Mouse (Mus musculus) lung, embryonic 16.5 days (tissue): ENCODE data around the gene Emc7. TPM values are rescaled to one million over a fixed set of nuclear protein-coding genes. Genes with fewer than 3 reads are reported as not detected.
"Not testable (repeated sequence)": the region's sequence is repeated elsewhere in the genome, so short reads cannot be mapped to it uniquely, and the experiment has no call there.

Experiments used
- ATAC-seq: fragments of 200-750 bp; cut with Nextera tagmentation; 2 replicates; pipeline ENCODE4 v1.8.0; 2017; ENCODE audit warnings: low read depth, mild to moderate bottlenecking, moderate library complexity
- H3K27ac ChIP-seq: fragments of 300-500 bp; sonication (generic); 2 replicates; pipeline ENCODE4 v1.5.1; 2014; ENCODE audit warnings: mild to moderate bottlenecking, control low read depth, low read length
- H3K27me3 ChIP-seq: fragments of 300-500 bp; sonication (generic); 2 replicates; pipeline ENCODE4 v1.6.1; 2014; ENCODE audit warnings: low read depth, low read length, mixed read lengths; ENCODE audit not compliant: control insufficient read depth, insufficient read depth
- H3K36me3 ChIP-seq: fragments of 300-500 bp; sonication (generic); 2 replicates; pipeline ENCODE4 v1.6.1; 2014; ENCODE audit warnings: low read length; ENCODE audit not compliant: control insufficient read depth, insufficient read depth
- H3K4me1 ChIP-seq: fragments of 300-500 bp; sonication (generic); replicated peaks from 2 replicates; pipeline ENCODE4 v1.6.1; 2014; ENCODE audit warnings: low read length, mixed read lengths; ENCODE audit not compliant: control insufficient read depth, insufficient read depth
- H3K4me2 ChIP-seq: fragments of 300-500 bp; sonication (generic); 2 replicates; pipeline ENCODE4 v1.6.1; 2014; ENCODE audit warnings: low read depth, low read length, control low read depth
- H3K4me3 ChIP-seq: fragments of 300-500 bp; sonication (generic); 2 replicates; pipeline ENCODE4 v1.5.1; 2014; ENCODE audit warnings: mild to moderate bottlenecking, low read length, control low read depth
- H3K9ac ChIP-seq: fragments of 300-500 bp; sonication (generic); 2 replicates; pipeline ENCODE4 v1.6.1; 2014; ENCODE audit warnings: low read length, control low read depth
- H3K9me3 ChIP-seq: fragments of 300-500 bp; sonication (generic); 2 replicates; pipeline ENCODE4 v1.6.1; 2016; ENCODE audit warnings: low read length; ENCODE audit not compliant: control insufficient read depth
- WGBS: fragments of 180-500 bp; shearing (Covaris S2); extraction: QIAGEN DNeasy Blood & Tissue Kit; methylation state at CpG from one replicate; pipeline ENCODE4 v1.1.7; 2014; 5-methylcytosine and 5-hydroxymethylcytosine counted together
- polyA plus RNA-seq: library from polyadenylated mRNA; unstranded; fragments of >200 nt; fragmentation: Nextera tagmentation; extraction: Ambion mirVana; gene quantifications from 2 replicates; pipeline ENCODE4 v1.2.1, GENCODE M21; 2015

Emc7 gene
- 20.3 and 21.5 TPM in 2 replicates for polyA plus RNA-seq

- Histone ChIP-seq H3K4me3 (peak within 1 kb of the TSS; percentile 96), H3K36me3 (peaks cover 2% of the 10 kb centered on the region), H3K9me3 (no peaks in the 10 kb centered on the region), H3K4me2 (peak within 1 kb of the TSS; percentile 71), H3K27me3 (no peaks in the 10 kb centered on the region), H3K27ac (peak within 1 kb of the TSS; percentile 70), H3K9ac (peak within 1 kb of the TSS; percentile 97), H3K4me1 (peaks cover 6% of the 10 kb centered on the region)
- WGBS, result under 1% methylated on average over 49 of the region's 49 CpGs
- ATAC-seq, result peak; percentile 99
These were observed at the start of gene Emc7 for GRCm38 (mm10) chr2:112454862-112455564. Emc7 (plus strand) TSS chr2:112454997.

GRCm38 (mm10) chr2:112407030-112407429 lies 47.8 kb upstream of the Emc7 start:
- Histone ChIP-seq H3K27me3 (no peaks in the 10 kb centered on the region), H3K36me3 (peaks cover 10% of the 10 kb centered on the region), H3K27ac (no peak overlapping the region), H3K4me3 (no peak overlapping the region), H3K9me3 (no peaks in the 10 kb centered on the region), H3K9ac (no peak overlapping the region), H3K4me1 (no peaks in the 10 kb centered on the region), H3K4me2 (no peak overlapping the region)
- ATAC-seq, result no peak
- 83% methylated on average over 3 of the region's 3 CpGs for WGBS

- ATAC-seq, result no peak
- Histone ChIP-seq H3K9me3 (no peaks in the 10 kb centered on the region), H3K4me1 (no peaks in the 10 kb centered on the region), H3K4me2 (no peak overlapping the region), H3K27me3 (no peaks in the 10 kb centered on the region), H3K27ac (no peak overlapping the region), H3K9ac (no peak overlapping the region), H3K36me3 (no peaks in the 10 kb centered on the region), H3K4me3 (no peak overlapping the region)
- WGBS, result 66% methylated on average over 3 of the region's 3 CpGs
These were observed 29.5 kb upstream of the Emc7 start for GRCm38 (mm10) chr2:112425308-112425707.

- H3K4me1 ChIP-seq, H3K4me3 ChIP-seq, H3K4me2 ChIP-seq, H3K9me3 ChIP-seq, H3K36me3 ChIP-seq, H3K9ac ChIP-seq, ATAC-seq, H3K27ac ChIP-seq, H3K27me3 ChIP-seq: not testable (repeated sequence)
- 80% methylated on average over 3 of the region's 3 CpGs for WGBS
These were observed 26.3 kb upstream of the Emc7 start for GRCm38 (mm10) chr2:112428534-112428933.

- ATAC-seq, result no peak
- Histone ChIP-seq H3K27ac (no peak overlapping the region), H3K36me3 (no peaks in the 10 kb centered on the region), H3K4me3 (no peak overlapping the region), H3K27me3 (no peaks in the 10 kb centered on the region), H3K9ac (no peak overlapping the region), H3K4me2 (no peak overlapping the region), H3K4me1 (no peaks in the 10 kb centered on the region), H3K9me3 (no peaks in the 10 kb centered on the region)
- 80% methylated on average over 4 of the region's 4 CpGs for WGBS
These were observed 25.1 kb upstream of the Emc7 start for GRCm38 (mm10) chr2:112429665-112430064.

- Histone ChIP-seq H3K4me3 (no peak overlapping the region), H3K36me3 (no peaks in the 10 kb centered on the region), H3K9ac (no peak overlapping the region), H3K27ac (no peak overlapping the region), H3K27me3 (no peaks in the 10 kb centered on the region), H3K4me2 (no peak overlapping the region), H3K9me3 (no peaks in the 10 kb centered on the region), H3K4me1 (no peaks in the 10 kb centered on the region)
- ATAC-seq, result no peak
- 39% methylated on average over 5 of the region's 5 CpGs for WGBS
These were observed 24.4 kb upstream of the Emc7 start for GRCm38 (mm10) chr2:112430403-112430802.

- H3K27ac ChIP-seq, result no peak overlapping the region
- no peaks in the 10 kb centered on the region for H3K36me3 ChIP-seq
- no peak overlapping the region for H3K4me3 ChIP-seq
- H3K4me1 ChIP-seq, result no peaks in the 10 kb centered on the region
- no peaks in the 10 kb centered on the region for H3K27me3 ChIP-seq
- no peak overlapping the region for H3K4me2 ChIP-seq
- WGBS, result 91% methylated on average over 2 of the region's 2 CpGs
- ATAC-seq, result no peak
- no peaks in the 10 kb centered on the region for H3K9me3 ChIP-seq
- H3K9ac ChIP-seq, result no peak overlapping the region
These were observed 22.3 kb upstream of the Emc7 start for GRCm38 (mm10) chr2:112432523-112432922.

- H3K4me3 ChIP-seq, result no peak overlapping the region
- H3K36me3 ChIP-seq, result no peaks in the 10 kb centered on the region
- no peak overlapping the region for H3K9ac ChIP-seq
- ATAC-seq, result no peak
- no peaks in the 10 kb centered on the region for H3K27me3 ChIP-seq
- 47% methylated on average over 2 of the region's 2 CpGs for WGBS
- no peaks in the 10 kb centered on the region for H3K4me1 ChIP-seq
- no peak overlapping the region for H3K27ac ChIP-seq
- H3K9me3 ChIP-seq, result no peaks in the 10 kb centered on the region
- no peak overlapping the region for H3K4me2 ChIP-seq
These were observed 21.4 kb upstream of the Emc7 start for GRCm38 (mm10) chr2:112433359-112433758.

GRCm38 (mm10) chr2:112436292-112436691 lies 18.5 kb upstream of the Emc7 start:
- Histone ChIP-seq H3K4me3 (no peak overlapping the region), H3K27me3 (no peaks in the 10 kb centered on the region), H3K27ac (no peak overlapping the region), H3K9ac (no peak overlapping the region), H3K9me3 (no peaks in the 10 kb centered on the region), H3K36me3 (no peaks in the 10 kb centered on the region), H3K4me2 (no peak overlapping the region), H3K4me1 (no peaks in the 10 kb centered on the region)
- ATAC-seq, result no peak
- WGBS, result 73% methylated on average over 4 of the region's 4 CpGs
